In genomic region chr1:183161057-183161456, GRCm38 (mm10) we compare ENCODE assay signal across 29 mouse cellular contexts.
DNase-seq lines count a peak whose midpoint lies in the region; ATAC-seq and TF ChIP-seq lines count a peak whose summit lies in the region.
"Had no signal": no experiment of that assay in that cellular context is flagged by ENCODE, and none has a peak within 500 bp of the region (broad histone marks: within the 10 kb centered on the region; RNA-seq: fewer than 3 reads in every experiment).

No protein-coding gene starts in this region.

- peak; percentile 57 for ATAC-seq in frontal cortex, adult (ENCODE audit: low TSS enrichment)
- no peak for ATAC-seq in hindbrain, embryonic 13.5 days (ENCODE audit: low FRiP score)
- ATAC-seq in hindbrain, embryonic 11.5 days (ENCODE audit: low FRiP score), result no peak
- no peak for ATAC-seq in midbrain, embryonic 11.5 days (ENCODE audit: low FRiP score)
- no peak for ATAC-seq in limb, embryonic 13.5 days (ENCODE audit: low FRiP score, low read depth)
- ATAC-seq: activated CD4-positive, CD25-positive, alpha-beta regulatory T cell, adult 4 months; forebrain, embryonic 15.5 days; intestine, embryonic 16.5 days had no signal

- H3K4me3 ChIP-seq in hindbrain, embryonic 13.5 days, result no peak overlapping the region
- no peak overlapping the region for H3K4me3 ChIP-seq in hindbrain, embryonic 11.5 days (ENCODE audit: low read depth, low read length)
- H3K4me3 ChIP-seq in midbrain, embryonic 11.5 days (ENCODE audit: low read depth, low read length), result no peak overlapping the region
- no peak overlapping the region for H3K4me3 ChIP-seq in midbrain, embryonic 10.5 days
- no peak overlapping the region for H3K4me3 ChIP-seq in limb, embryonic 13.5 days
- no peak overlapping the region for H3K4me3 ChIP-seq in cerebellum, adult 2 months (replicated peaks; ENCODE audit: insufficient read depth, low read depth, low read length)
- H3K4me3 ChIP-seq: embryonic facial prominence, embryonic 10.5 days; embryonic facial prominence, embryonic 13.5 days; erythroblast, embryonic 14.5 days; forebrain, embryonic 12.5 days; forebrain, embryonic 15.5 days; gastrocnemius, adult 2 months; heart, adult 2 months; hindbrain, embryonic 15.5 days had no signal

- TF ChIP-seq CTCF in cerebellum, adult 2 months (IDR thresholded peaks at IDR 0.05; ENCODE audit: borderline replicate concordance, insufficient read depth, low read depth, low read length), result no peak

- no peak for DNase-seq in frontal cortex, postnatal 36 days (ENCODE audit: low spot score in 2 of 2)
- DNase-seq in hindbrain, embryonic 11.5 days (ENCODE audit: low spot score), result no peak
- peak; percentile 14 for DNase-seq in midbrain, embryonic 11.5 days (ENCODE audit: low spot score, missing footprints)
- DNase-seq in midbrain, embryonic 10.5 days (ENCODE audit: low spot score), result no peak
- no peak for DNase-seq in cerebellum, adult 2 months
- DNase-seq: adrenal gland, adult 8-10 months; adrenal gland, postnatal 25 days; cerebellum, adult 11 months; cerebellum, adult 8-10 months; cerebellum, postnatal 10 days; cerebellum, postnatal 36 days; embryo, embryonic 11 days; gastrocnemius, adult 2 months; gastrocnemius, postnatal 14 days; heart, adult 2 months; heart, postnatal 36 days; kidney, adult 18-20 months had no signal

- no peaks in the 10 kb centered on the region; the same call in 1 of the 2 replicates for H3K9me3 ChIP-seq in hindbrain, embryonic 13.5 days
- H3K9me3 ChIP-seq in hindbrain, embryonic 11.5 days (ENCODE audit: control insufficient read depth, low read length), result no peaks in the 10 kb centered on the region
- H3K9me3 ChIP-seq in midbrain, embryonic 11.5 days (ENCODE audit: control insufficient read depth, low read length), result no peaks in the 10 kb centered on the region
- H3K9me3 ChIP-seq in midbrain, embryonic 10.5 days (replicated peaks), result peaks cover 11% of the 10 kb centered on the region; the same call in 1 of the 2 replicates
- peaks cover 6% of the 10 kb centered on the region for H3K9me3 ChIP-seq in limb, embryonic 13.5 days
- H3K9me3 ChIP-seq: forebrain, embryonic 12.5 days; forebrain, embryonic 15.5 days; hindbrain, embryonic 15.5 days had no signal

- 83% methylated on average over 11 of the region's 11 CpGs for WGBS in hindbrain, embryonic 13.5 days
- WGBS in hindbrain, embryonic 11.5 days, result 89% methylated on average over 11 of the region's 11 CpGs
- 92% methylated on average over 11 of the region's 11 CpGs for WGBS in midbrain, embryonic 11.5 days
- 89% methylated on average over 11 of the region's 11 CpGs for WGBS in midbrain, embryonic 10.5 days
- WGBS in limb, embryonic 13.5 days, result 74% methylated on average over 11 of the region's 11 CpGs
- 79% methylated on average over 11 of the region's 11 CpGs for WGBS in cerebellum, adult 2 months

- H3K27me3 ChIP-seq in hindbrain, embryonic 13.5 days, result no peaks in the 10 kb centered on the region
- no peaks in the 10 kb centered on the region for H3K27me3 ChIP-seq in hindbrain, embryonic 11.5 days (ENCODE audit: control insufficient read depth, insufficient read depth, low read length)
- H3K27me3 ChIP-seq in midbrain, embryonic 11.5 days (ENCODE audit: control insufficient read depth, insufficient read depth, low read length), result no peaks in the 10 kb centered on the region
- no peaks in the 10 kb centered on the region for H3K27me3 ChIP-seq in midbrain, embryonic 10.5 days (ENCODE audit: low read depth, poor library complexity, severe bottlenecking)
- H3K27me3 ChIP-seq in limb, embryonic 13.5 days, result no peaks in the 10 kb centered on the region
- no peaks in the 10 kb centered on the region for H3K27me3 ChIP-seq in cerebellum, adult 2 months (ENCODE audit: control insufficient read depth, insufficient read depth, low read length)
- H3K27me3 ChIP-seq: embryonic facial prominence, embryonic 13.5 days; forebrain, embryonic 12.5 days; forebrain, embryonic 15.5 days; hindbrain, embryonic 15.5 days had no signal

- H3K4me2 ChIP-seq in hindbrain, embryonic 13.5 days, result no peak overlapping the region
- no peak overlapping the region for H3K4me2 ChIP-seq in hindbrain, embryonic 11.5 days (replicated peaks; ENCODE audit: low read depth, low read length)
- H3K4me2 ChIP-seq in midbrain, embryonic 11.5 days, result no peak overlapping the region
- H3K4me2 ChIP-seq in limb, embryonic 13.5 days (replicated peaks), result no peak overlapping the region
- H3K4me2 ChIP-seq: embryonic facial prominence, embryonic 13.5 days; forebrain, embryonic 12.5 days; forebrain, embryonic 15.5 days; heart, embryonic 11.5 days; hindbrain, embryonic 15.5 days had no signal

- peaks cover 8% of the 10 kb centered on the region; the same call in 1 of the 2 replicates for H3K36me3 ChIP-seq in hindbrain, embryonic 13.5 days
- no peaks in the 10 kb centered on the region for H3K36me3 ChIP-seq in hindbrain, embryonic 11.5 days (ENCODE audit: control insufficient read depth, insufficient read depth, low read length)
- H3K36me3 ChIP-seq in midbrain, embryonic 11.5 days (ENCODE audit: control insufficient read depth, insufficient read depth, low read length), result no peaks in the 10 kb centered on the region
- H3K36me3 ChIP-seq in midbrain, embryonic 10.5 days, result peaks cover 20% of the 10 kb centered on the region
- H3K36me3 ChIP-seq in limb, embryonic 13.5 days, result peaks cover 22% of the 10 kb centered on the region
- H3K36me3 ChIP-seq: forebrain, embryonic 15.5 days; hindbrain, embryonic 15.5 days had no signal

- H3K9ac ChIP-seq in hindbrain, embryonic 13.5 days, result no peak overlapping the region
- no peak overlapping the region for H3K9ac ChIP-seq in hindbrain, embryonic 11.5 days (ENCODE audit: low read depth, low read length)
- no peak overlapping the region for H3K9ac ChIP-seq in midbrain, embryonic 11.5 days (ENCODE audit: low read length)
- no peak overlapping the region for H3K9ac ChIP-seq in limb, embryonic 13.5 days
- H3K9ac ChIP-seq: embryonic facial prominence, embryonic 13.5 days; forebrain, embryonic 12.5 days; forebrain, embryonic 15.5 days; hindbrain, embryonic 15.5 days had no signal

- H3K27ac ChIP-seq in hindbrain, embryonic 13.5 days, result peak overlapping the region; percentile 14; the same call in 1 of the 2 replicates
- no peak overlapping the region for H3K27ac ChIP-seq in hindbrain, embryonic 11.5 days (ENCODE audit: low read depth, low read length)
- H3K27ac ChIP-seq in midbrain, embryonic 11.5 days (ENCODE audit: low read depth, low read length), result no peak overlapping the region
- H3K27ac ChIP-seq in midbrain, embryonic 10.5 days (replicated peaks), result no peak overlapping the region
- H3K27ac ChIP-seq in limb, embryonic 13.5 days, result 0 out of 2 replicates have a peak overlapping the region, but pooled peaks have one; percentile 4
- H3K27ac ChIP-seq in cerebellum, adult 2 months (ENCODE audit: insufficient read depth, low read length), result no peak overlapping the region
- H3K27ac ChIP-seq: embryonic facial prominence, embryonic 10.5 days; embryonic facial prominence, embryonic 13.5 days; forebrain, embryonic 12.5 days; forebrain, embryonic 15.5 days; gastrocnemius, adult 2 months; heart, adult 2 months; hindbrain, embryonic 15.5 days had no signal

- H3K4me1 ChIP-seq in hindbrain, embryonic 13.5 days (replicated peaks), result peaks cover 7% of the 10 kb centered on the region; the same call in 1 of the 2 replicates
- H3K4me1 ChIP-seq in hindbrain, embryonic 11.5 days (replicated peaks; ENCODE audit: control insufficient read depth, insufficient read depth, low read length), result no peaks in the 10 kb centered on the region
- no peaks in the 10 kb centered on the region; the same call in 1 of the 2 replicates for H3K4me1 ChIP-seq in midbrain, embryonic 11.5 days (ENCODE audit: control insufficient read depth, insufficient read depth, low read length)
- no peaks in the 10 kb centered on the region; the same call in 1 of the 2 replicates for H3K4me1 ChIP-seq in midbrain, embryonic 10.5 days
- H3K4me1 ChIP-seq in limb, embryonic 13.5 days, result peaks cover 47% of the 10 kb centered on the region
- no peaks in the 10 kb centered on the region for H3K4me1 ChIP-seq in cerebellum, adult 2 months (ENCODE audit: control insufficient read depth, insufficient read depth, low read length)
- H3K4me1 ChIP-seq: forebrain, embryonic 12.5 days; forebrain, embryonic 15.5 days had no signal

- TF ChIP-seq POLR2A in cerebellum, adult 2 months (IDR thresholded peaks at IDR 0.05; ENCODE audit: borderline replicate concordance, insufficient read depth, low read length), result no peak

Comparison
In these comparisons a context has a peak if more than half of its experiments do, and no peak if none do; other contexts are left out.
1. H3K27ac ChIP-seq: peak in hindbrain, embryonic 13.5 days (single experiment) and limb, embryonic 13.5 days (single experiment); none in hindbrain, embryonic 11.5 days (single experiment), midbrain, embryonic 11.5 days (single experiment), midbrain, embryonic 10.5 days (single experiment) and cerebellum, adult 2 months (single experiment).